Mouse (Mus musculus) cerebellum, adult 2 months (tissue): ENCODE measurements around the gene Trpm8. TPM values are rescaled to one million over a fixed set of nuclear protein-coding genes. Genes with fewer than 3 reads are reported as not detected.

Source experiments
- DNase-seq, 2 experiments: peaks; one replicate each; pipeline ENCODE4 v3.0.0; 2021
- H3K27ac ChIP-seq: fragments of 200-500 bp; 2 replicates; pipeline ENCODE4 v1.5.1; 2012; ENCODE audit warnings: low read length, control low read depth, inconsistent platforms; ENCODE audit not compliant: insufficient read depth
- H3K27me3 ChIP-seq: fragments of 200-500 bp; 2 replicates; pipeline ENCODE4 v1.6.1; 2012; ENCODE audit warnings: inconsistent platforms, mild to moderate bottlenecking, low read length, moderate library complexity; ENCODE audit not compliant: control insufficient read depth, insufficient read depth
- H3K4me1 ChIP-seq: fragments of 200-500 bp; 2 replicates; pipeline ENCODE4 v1.6.1; 2011; ENCODE audit warnings: low read length; ENCODE audit not compliant: control insufficient read depth, insufficient read depth
- H3K4me3 ChIP-seq: fragments of 200-500 bp; replicated peaks from 2 replicates; pipeline ENCODE3; 2011; ENCODE audit warnings: mild to moderate bottlenecking, low read depth, low read length, control low read depth; ENCODE audit not compliant: insufficient read depth
- CTCF ChIP-seq: fragments of 200-500 bp; IDR thresholded peaks from 2 replicates; pipeline ENCODE4 v1.5.1; 2011; ENCODE audit warnings: low read depth, mild to moderate bottlenecking, control low read depth, low read length, moderate library complexity, borderline replicate concordance; ENCODE audit not compliant: insufficient read depth
- POLR2A ChIP-seq: fragments of 200-500 bp; IDR thresholded peaks from 2 replicates; pipeline ENCODE4 v1.6.1; 2011; ENCODE audit warnings: low read length, control low read depth, borderline replicate concordance; ENCODE audit not compliant: insufficient read depth
- WGBS: fragments of 180-500 bp; shearing (Covaris S2); methylation state at CpG from one replicate; pipeline ENCODE4 v1.1.7; 2018; 5-methylcytosine and 5-hydroxymethylcytosine counted together
- polyA plus RNA-seq: library from polyadenylated mRNA; depleted of rRNA; stranded (reverse); fragments of >200 nt; gene quantifications from 2 replicates; pipeline ENCODE4 v1.2.3, GENCODE M21; 2012

The Trpm8 gene
- polyA plus RNA-seq, 1 experiment = 0.49 TPM

- no peak overlapping the region for H3K27ac ChIP-seq
- H3K27me3 ChIP-seq = no peaks in the 10 kb centered on the region
- no peaks in the 10 kb centered on the region for H3K4me1 ChIP-seq
- WGBS = 74% methylated on average over 7 of the region's 7 CpGs
- TF ChIP-seq CTCF (no peak), POLR2A (no peak)
- no peak for DNase-seq
- H3K4me3 ChIP-seq = no peak overlapping the region
Observed at GRCm38 (mm10) chr1:88249596-88249995, 27.9 kb upstream of the Trpm8 start.

- 74% methylated on average over 5 of the region's 5 CpGs for WGBS
- TF ChIP-seq POLR2A (no peak), CTCF (no peak)
- no peaks in the 10 kb centered on the region for H3K27me3 ChIP-seq
- H3K27ac ChIP-seq = no peak overlapping the region
- H3K4me3 ChIP-seq = no peak overlapping the region
- DNase-seq = no peak
- peaks cover 3% of the 10 kb centered on the region; the same call in 1 of the 2 replicates for H3K4me1 ChIP-seq
Observed at GRCm38 (mm10) chr1:88250023-88250422, 27.4 kb upstream of the Trpm8 start.

- DNase-seq = no peak
- TF ChIP-seq CTCF (no peak), POLR2A (no peak)
- Histone ChIP-seq H3K4me1 (peaks cover 19% of the 10 kb centered on the region), H3K27ac (no peak overlapping the region), H3K4me3 (no peak overlapping the region), H3K27me3 (no peaks in the 10 kb centered on the region)
- WGBS = 75% methylated on average over 8 of the region's 8 CpGs
Observed at GRCm38 (mm10) chr1:88253106-88253505, 24.4 kb upstream of the Trpm8 start.

- no peak overlapping the region for H3K27ac ChIP-seq
- no peaks in the 10 kb centered on the region for H3K27me3 ChIP-seq
- no peak overlapping the region for H3K4me3 ChIP-seq
- 73% methylated on average over 6 of the region's 6 CpGs for WGBS
- DNase-seq = no peak
- TF ChIP-seq CTCF (no peak), POLR2A (no peak)
- H3K4me1 ChIP-seq = peaks cover 21% of the 10 kb centered on the region
Observed at GRCm38 (mm10) chr1:88253540-88253939, 23.9 kb upstream of the Trpm8 start.

GRCm38 (mm10) chr1:88254793-88255465 lies 22.5 kb upstream of the Trpm8 start:
- Histone ChIP-seq H3K4me3 (no peak overlapping the region), H3K27ac (no peak overlapping the region), H3K4me1 (peaks cover 30% of the 10 kb centered on the region), H3K27me3 (no peaks in the 10 kb centered on the region)
- TF ChIP-seq POLR2A (no peak), CTCF (no peak)
- 47% methylated on average over 12 of the region's 12 CpGs for WGBS
- no peak for DNase-seq

GRCm38 (mm10) chr1:88255466-88255857 lies 22.0 kb upstream of the Trpm8 start:
- H3K27me3 ChIP-seq = no peaks in the 10 kb centered on the region
- peaks cover 30% of the 10 kb centered on the region for H3K4me1 ChIP-seq
- no peak overlapping the region for H3K4me3 ChIP-seq
- DNase-seq = no peak
- TF ChIP-seq POLR2A = no peak
- no peak for TF ChIP-seq CTCF
- 49% methylated on average over 2 of the region's 2 CpGs for WGBS
- no peak overlapping the region for H3K27ac ChIP-seq

GRCm38 (mm10) chr1:88255989-88256754 lies 21.3 kb upstream of the Trpm8 start:
- TF ChIP-seq POLR2A (no peak), CTCF (no peak)
- 62% methylated on average over 13 of the region's 13 CpGs for WGBS
- no peak overlapping the region for H3K4me3 ChIP-seq
- DNase-seq = no peak
- H3K27ac ChIP-seq = no peak overlapping the region
- peaks cover 30% of the 10 kb centered on the region for H3K4me1 ChIP-seq
- H3K27me3 ChIP-seq = no peaks in the 10 kb centered on the region

GRCm38 (mm10) chr1:88256886-88257663 lies 20.4 kb upstream of the Trpm8 start:
- no peaks in the 10 kb centered on the region for H3K27me3 ChIP-seq
- peaks cover 30% of the 10 kb centered on the region for H3K4me1 ChIP-seq
- no peak overlapping the region for H3K27ac ChIP-seq
- no peak overlapping the region for H3K4me3 ChIP-seq
- WGBS = 82% methylated on average over 10 of the region's 10 CpGs
- no peak for TF ChIP-seq POLR2A
- no peak for TF ChIP-seq CTCF
- DNase-seq = no peak
